Mouse (Mus musculus): ENCODE data around the gene Zdhhc14. TPM values are rescaled to one million over a fixed set of nuclear protein-coding genes. Genes with fewer than 3 reads are reported as not detected.

Zdhhc14 gene
- polyA plus RNA-seq, 1 experiment from 2014 or later: 1.3 TPM

Other genes with a start within 250 kb of the Zdhhc14 start
- gene Ldhal6b, start 73.8 kb upstream of the Zdhhc14 start, polyA plus RNA-seq (2015; fragmentation: Nextera tagmentation; extraction: Ambion mirVana): not detected in 2 replicates
- gene Tmem242, start 52.3 kb upstream of the Zdhhc14 start, polyA plus RNA-seq (2015; fragmentation: Nextera tagmentation; extraction: Ambion mirVana): 117 and 122 TPM in 2 replicates